Mouse (Mus musculus) ES-Bruce4 (cell line): Measurements from ENCODE around the gene Atp2a1.

ENCODE experiments used
- CTCF ChIP-seq: IDR thresholded peaks from one replicate; pipeline ENCODE4 v1.8.1; 2011; ENCODE audit warnings: low read depth, low read length
- EP300 ChIP-seq: IDR thresholded peaks from 2 replicates; pipeline ENCODE4 v1.6.1; 2011; ENCODE audit warnings: low read depth, low read length; ENCODE audit not compliant: insufficient read depth
- POLR2A ChIP-seq: IDR thresholded peaks from one replicate; pipeline ENCODE4 v1.8.1; 2011; ENCODE audit warnings: low read length; ENCODE audit not compliant: insufficient read depth

- TF ChIP-seq EP300 (no peak), POLR2A (no peak), CTCF (no peak)
Measured at GRCm38 (mm10) chr7:126411061-126411460, 51.8 kb downstream of the Atp2a1 start.
